Mouse (Mus musculus): ENCODE measurements around the gene Mars. TPM values are rescaled to one million over a fixed set of nuclear protein-coding genes. Genes with fewer than 3 reads are reported as not detected.

The Mars gene
- polyA plus RNA-seq, 1 experiment from 2014 or later = 173 TPM

DNA sequence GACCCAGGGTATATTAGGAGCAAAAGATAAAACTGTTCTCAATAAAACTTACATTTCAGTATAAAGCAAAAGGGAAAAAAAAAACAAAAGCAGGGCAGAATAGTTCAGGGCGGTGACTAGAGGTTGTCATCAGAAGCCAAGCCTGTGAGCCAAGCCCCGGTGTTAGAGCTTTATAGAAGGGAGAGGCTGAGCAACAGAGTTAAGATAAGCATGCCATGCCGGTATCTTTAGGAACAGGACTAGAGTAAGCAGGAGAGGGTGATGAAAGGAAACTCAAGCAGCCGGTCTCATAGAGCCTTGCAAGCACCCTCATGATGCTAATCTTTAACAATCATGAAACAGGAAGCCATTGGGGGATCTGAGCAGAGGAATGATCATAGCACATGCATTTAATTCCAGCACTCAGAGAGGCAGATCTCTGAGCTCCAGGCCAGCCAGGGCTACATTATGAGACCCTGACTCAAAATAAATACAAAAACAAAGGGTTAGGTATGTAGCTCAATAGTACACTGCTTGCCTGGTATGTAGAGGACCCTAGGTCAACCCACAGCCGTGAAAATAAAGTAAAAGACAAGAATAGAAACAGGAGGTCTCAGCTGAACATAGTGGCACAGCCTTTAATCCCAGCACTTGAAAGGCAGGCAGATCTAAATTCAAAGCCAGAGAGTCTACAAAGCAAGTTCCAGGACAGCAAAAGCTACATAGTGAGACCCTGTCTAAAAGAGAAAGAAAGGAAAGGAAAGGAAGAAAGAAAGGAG, 19.5 kb downstream of the Mars start:
- peak overlapping the region; percentile 85 for H3K4me2 ChIP-seq (replicated peaks; ENCODE audit: low read depth, low read length)
- DNase-seq (ENCODE audit: low spot score) (no peak), ATAC-seq (ENCODE audit: low FRiP score) (no peak)
- peak overlapping the region; percentile 76 for H3K9ac ChIP-seq (ENCODE audit: low read depth, low read length)
- H3K9me3 ChIP-seq (ENCODE audit: control insufficient read depth, low read length) = no peaks in the 10 kb centered on the region
- H3K27ac ChIP-seq (ENCODE audit: low read depth, low read length) = 0 out of 2 replicates have a peak overlapping the region, but pooled peaks have one; percentile 99
- H3K36me3 ChIP-seq (ENCODE audit: control insufficient read depth, insufficient read depth, low read length) = peaks cover 6% of the 10 kb centered on the region
- H3K4me3 ChIP-seq (ENCODE audit: low read depth, low read length) = peak overlapping the region; percentile 58
- 61% methylated on average over 5 of the region's 5 CpGs for WGBS
- H3K27me3 ChIP-seq (ENCODE audit: control insufficient read depth, insufficient read depth, low read length) = no peaks in the 10 kb centered on the region
- H3K4me1 ChIP-seq (replicated peaks; ENCODE audit: control insufficient read depth, insufficient read depth, low read length) = peaks cover 10% of the 10 kb centered on the region

DNA sequence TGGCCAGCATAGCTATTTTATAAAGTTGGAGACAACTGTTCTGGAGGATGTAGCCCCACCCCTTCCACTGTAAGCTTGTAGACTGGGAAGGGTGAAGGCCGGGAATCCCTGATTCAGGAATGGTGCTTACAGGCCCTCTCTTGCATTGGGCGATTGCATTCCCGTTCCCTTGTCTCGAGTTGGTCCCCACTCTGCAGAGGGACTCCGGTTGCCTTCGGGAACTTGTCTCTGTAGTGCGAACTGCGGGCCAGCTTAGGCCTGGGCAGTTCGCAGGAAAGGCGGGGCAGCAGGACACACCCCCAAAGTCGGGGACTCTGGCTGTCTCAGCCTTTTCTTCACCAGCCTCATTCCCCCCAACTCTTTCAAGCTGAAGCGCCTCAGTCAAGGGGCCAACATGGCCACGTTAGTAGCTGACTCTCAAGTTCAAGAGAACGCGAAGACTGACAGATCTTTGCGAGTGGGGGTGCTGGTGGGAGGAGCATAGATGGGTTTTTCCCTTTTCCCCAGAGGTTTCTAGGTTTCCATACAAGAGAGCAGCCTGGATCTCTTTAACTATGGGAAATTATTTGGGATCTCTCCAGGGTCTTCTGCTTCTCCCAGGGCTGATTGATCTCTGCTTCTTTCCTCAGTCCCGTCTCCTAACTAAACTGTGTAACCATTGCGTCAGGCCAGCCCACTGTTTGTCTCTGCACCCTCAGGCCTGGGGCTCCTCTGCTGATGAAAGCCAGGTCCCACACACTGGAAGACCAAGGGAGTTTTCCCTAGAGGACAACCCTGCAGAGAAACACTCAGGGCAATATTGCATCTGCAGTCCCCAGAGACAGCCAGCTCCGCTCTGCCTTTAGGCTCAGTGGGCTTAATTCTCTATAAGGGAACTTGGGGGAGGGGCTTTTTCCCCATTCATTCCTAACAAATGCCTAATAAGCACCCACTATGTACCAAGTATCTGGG, 20.4 kb downstream of the Mars start:
- Histone ChIP-seq H3K27me3 (ENCODE audit: control insufficient read depth, insufficient read depth, low read length) (no peaks in the 10 kb centered on the region), H3K36me3 (ENCODE audit: control insufficient read depth, insufficient read depth, low read length) (peaks cover 4% of the 10 kb centered on the region), H3K4me2 (replicated peaks; ENCODE audit: low read depth, low read length) (peak overlapping the region; percentile 85), H3K9ac (ENCODE audit: low read depth, low read length) (peak overlapping the region; percentile 76), H3K4me3 (ENCODE audit: low read depth, low read length) (peak overlapping the region; percentile 58), H3K9me3 (ENCODE audit: control insufficient read depth, low read length) (no peaks in the 10 kb centered on the region), H3K4me1 (replicated peaks; ENCODE audit: control insufficient read depth, insufficient read depth, low read length) (peaks cover 16% of the 10 kb centered on the region), H3K27ac (ENCODE audit: low read depth, low read length) (peak overlapping the region; percentile 99)
- peak; percentile 53 for ATAC-seq (ENCODE audit: low FRiP score)
- peak; percentile 73 for DNase-seq (ENCODE audit: low spot score)
- WGBS = 4% methylated on average over 19 of the region's 19 CpGs

DNA sequence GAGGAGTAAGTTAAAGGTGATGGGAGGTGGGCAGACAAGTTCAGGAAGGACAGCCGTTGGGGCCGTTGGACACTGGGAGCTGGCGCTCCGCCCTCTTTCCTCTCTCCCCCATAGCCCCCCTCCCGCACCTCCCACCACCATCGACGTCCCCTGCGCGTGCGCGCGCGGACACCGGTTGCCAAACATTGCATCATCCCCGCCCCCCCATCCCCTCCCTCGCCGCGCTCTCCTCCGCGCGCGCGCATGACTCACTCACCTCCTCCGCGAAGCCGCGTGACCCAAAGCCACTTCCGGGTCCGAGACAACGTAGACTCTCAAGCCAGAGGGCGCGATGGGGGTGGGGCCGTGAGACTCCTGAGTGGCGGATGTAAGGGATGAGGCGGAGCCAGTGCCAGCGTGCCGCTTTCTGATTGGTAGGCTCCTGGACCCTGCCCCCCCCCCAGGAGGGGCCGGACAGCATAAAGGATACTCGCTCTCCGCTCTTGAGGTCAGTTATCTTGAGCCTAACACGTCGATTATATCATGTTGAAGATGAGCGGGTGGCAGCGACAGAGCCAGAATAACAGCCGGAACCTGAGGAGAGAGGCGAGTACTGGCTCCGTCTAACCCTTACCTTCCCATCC, 21.2 kb downstream of the Mars start:
- DNase-seq (ENCODE audit: low spot score) (peak; percentile 100), ATAC-seq (ENCODE audit: low FRiP score) (peak; percentile 93)
- 1% methylated on average over 46 of the region's 47 CpGs for WGBS

DNA sequence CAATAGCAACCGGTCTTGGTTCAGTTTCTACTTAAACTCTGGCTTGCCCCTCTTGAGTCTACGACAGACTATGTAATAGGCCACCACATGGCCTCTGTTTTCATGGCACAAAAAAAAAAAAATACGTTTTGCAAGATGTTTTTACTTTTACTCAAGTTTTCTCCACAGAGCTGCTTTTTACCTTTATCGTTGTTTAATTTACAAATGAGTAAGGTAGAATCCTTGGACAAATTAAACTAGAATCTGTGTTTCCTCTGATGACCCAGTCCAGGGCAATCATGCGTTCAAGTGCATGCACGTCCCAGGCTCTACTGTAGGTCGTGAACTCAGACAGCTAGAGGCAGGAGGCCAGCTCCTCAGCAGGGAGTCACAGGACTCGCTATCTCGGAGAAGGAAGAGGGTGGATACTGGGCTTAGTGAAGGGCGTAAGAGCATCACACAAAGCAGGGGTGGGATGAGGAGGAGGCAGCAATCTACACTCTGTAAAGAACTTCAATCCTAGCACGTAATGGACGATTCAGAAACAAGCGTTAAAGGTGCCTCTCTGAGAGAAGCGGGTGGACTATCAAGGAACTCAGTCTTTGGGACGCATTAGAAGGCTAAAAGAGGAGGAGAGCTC, 21.9 kb downstream of the Mars start:
- H3K9me3 ChIP-seq (ENCODE audit: control insufficient read depth, low read length) = no peaks in the 10 kb centered on the region
- DNase-seq (ENCODE audit: low spot score) (no peak), ATAC-seq (ENCODE audit: low FRiP score) (peak; percentile 13; the same call in 1 of the 2 replicates)
- H3K4me1 ChIP-seq (replicated peaks; ENCODE audit: control insufficient read depth, insufficient read depth, low read length) = peaks cover 18% of the 10 kb centered on the region
- peak overlapping the region; percentile 58 for H3K4me3 ChIP-seq (ENCODE audit: low read depth, low read length)
- peaks cover 3% of the 10 kb centered on the region; the same call in 1 of the 2 replicates for H3K36me3 ChIP-seq (ENCODE audit: control insufficient read depth, insufficient read depth, low read length)
- H3K27ac ChIP-seq (ENCODE audit: low read depth, low read length) = peak overlapping the region; percentile 99
- peak overlapping the region; percentile 85 for H3K4me2 ChIP-seq (replicated peaks; ENCODE audit: low read depth, low read length)
- peak overlapping the region; percentile 74 for H3K9ac ChIP-seq (ENCODE audit: low read depth, low read length)
- no peaks in the 10 kb centered on the region for H3K27me3 ChIP-seq (ENCODE audit: control insufficient read depth, insufficient read depth, low read length)
- WGBS = under 1% methylated on average over 15 of the region's 15 CpGs

More for the DNA sequence above, 21.2 kb downstream of the Mars start:
- H3K27ac ChIP-seq (ENCODE audit: low read depth, low read length) = peak overlapping the region; percentile 99
- H3K36me3 ChIP-seq (ENCODE audit: control insufficient read depth, insufficient read depth, low read length) = peaks cover 3% of the 10 kb centered on the region; the same call in 1 of the 2 replicates
- H3K4me3 ChIP-seq (ENCODE audit: low read depth, low read length) = peak overlapping the region; percentile 58
- no peaks in the 10 kb centered on the region for H3K27me3 ChIP-seq (ENCODE audit: control insufficient read depth, insufficient read depth, low read length)
- H3K9me3 ChIP-seq (ENCODE audit: control insufficient read depth, low read length) = no peaks in the 10 kb centered on the region
- H3K9ac ChIP-seq (ENCODE audit: low read depth, low read length) = peak overlapping the region; percentile 76
- H3K4me1 ChIP-seq (replicated peaks; ENCODE audit: control insufficient read depth, insufficient read depth, low read length) = peaks cover 18% of the 10 kb centered on the region
- H3K4me2 ChIP-seq (replicated peaks; ENCODE audit: low read depth, low read length) = peak overlapping the region; percentile 85

DNA sequence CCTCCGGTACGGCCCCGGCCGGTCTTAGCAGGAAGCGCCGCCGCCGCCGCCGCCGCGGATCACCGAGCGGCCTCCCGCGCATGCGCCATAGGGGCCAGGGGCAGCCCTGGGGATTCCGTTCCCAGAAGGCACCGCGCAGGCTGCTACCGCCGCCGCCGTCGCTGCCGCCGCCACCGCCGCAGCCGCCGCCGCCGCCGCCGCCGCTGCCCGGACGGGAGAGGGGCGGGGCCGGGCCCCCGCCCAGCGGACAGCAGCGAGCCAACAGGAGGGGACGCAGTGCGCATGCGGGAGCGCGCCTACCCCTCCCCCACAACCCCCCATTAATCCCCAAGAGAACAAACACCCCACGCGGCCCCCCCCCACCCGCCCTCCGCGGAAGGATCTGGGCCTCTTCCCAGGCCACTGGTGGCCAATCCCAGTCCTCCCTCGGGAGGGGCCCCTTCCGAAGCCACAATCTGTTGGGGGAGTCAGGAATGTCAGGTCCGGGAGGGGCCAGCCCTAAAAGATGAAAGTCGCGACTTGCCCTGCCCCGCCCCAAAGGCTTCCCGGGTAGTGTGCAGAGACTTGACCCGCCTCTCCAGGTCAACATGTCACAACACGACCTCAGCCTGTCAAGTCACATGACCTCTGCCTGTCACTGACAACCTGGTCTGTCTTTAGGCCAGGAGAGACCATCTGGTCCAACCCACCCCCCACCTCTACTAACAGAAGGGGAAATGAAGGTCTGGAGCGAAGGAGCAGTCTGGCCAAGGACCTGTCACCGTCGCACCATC, 22.6 kb downstream of the Mars start, which contains the start of gene Mbd6:
Gene Mbd6, minus strand, starts transcription at position 219 of the 773 bp plus-strand sequence.
- under 1% methylated on average over 35 of the region's 65 CpGs for WGBS
- Histone ChIP-seq H3K36me3 (ENCODE audit: control insufficient read depth, insufficient read depth, low read length) (peaks cover 6% of the 10 kb centered on the region; the same call in 1 of the 2 replicates), H3K9ac (ENCODE audit: low read depth, low read length) (peak within 1 kb of the TSS; percentile 74), H3K4me1 (replicated peaks; ENCODE audit: control insufficient read depth, insufficient read depth, low read length) (peaks cover 18% of the 10 kb centered on the region), H3K27ac (ENCODE audit: low read depth, low read length) (peak within 1 kb of the TSS; percentile 99), H3K27me3 (ENCODE audit: control insufficient read depth, insufficient read depth, low read length) (no peaks in the 10 kb centered on the region), H3K4me3 (ENCODE audit: low read depth, low read length) (peak within 1 kb of the TSS; percentile 58), H3K9me3 (ENCODE audit: control insufficient read depth, low read length) (no peaks in the 10 kb centered on the region), H3K4me2 (replicated peaks; ENCODE audit: low read depth, low read length) (peak within 1 kb of the TSS; percentile 85)
- ATAC-seq (ENCODE audit: low FRiP score) = peak; percentile 21
- DNase-seq (ENCODE audit: low spot score) = peak; percentile 94

DNA sequence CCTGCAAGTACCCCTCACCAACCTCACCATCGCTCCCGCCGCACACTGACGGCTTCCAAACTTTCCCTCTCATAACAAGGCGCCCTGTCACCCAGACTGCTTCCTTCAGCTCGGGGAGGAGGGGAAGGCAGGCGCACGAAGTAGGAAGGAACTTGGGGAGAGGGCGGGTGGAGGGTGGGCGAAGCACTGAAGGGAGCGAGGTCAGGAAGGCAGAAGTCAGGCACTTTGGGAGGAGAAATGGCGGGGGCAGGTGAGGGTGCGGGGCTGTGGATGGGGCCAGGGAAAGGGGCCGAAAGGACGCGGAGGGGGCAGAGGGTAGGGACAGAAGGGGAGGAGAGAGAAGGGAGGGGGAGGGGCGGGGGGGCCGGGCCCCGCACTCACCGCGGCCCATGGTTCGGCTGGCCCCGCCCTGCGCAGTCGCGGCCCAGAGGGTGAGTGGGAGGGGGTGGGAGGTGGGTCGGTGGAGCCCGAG, 23.2 kb downstream of the Mars start:
- Histone ChIP-seq H3K9ac (ENCODE audit: low read depth, low read length) (peak overlapping the region; percentile 74), H3K36me3 (ENCODE audit: control insufficient read depth, insufficient read depth, low read length) (peaks cover 8% of the 10 kb centered on the region; the same call in 1 of the 2 replicates), H3K4me3 (ENCODE audit: low read depth, low read length) (peak overlapping the region; percentile 58), H3K4me1 (replicated peaks; ENCODE audit: control insufficient read depth, insufficient read depth, low read length) (peaks cover 18% of the 10 kb centered on the region), H3K27ac (ENCODE audit: low read depth, low read length) (peak overlapping the region; percentile 99), H3K9me3 (ENCODE audit: control insufficient read depth, low read length) (no peaks in the 10 kb centered on the region), H3K4me2 (replicated peaks; ENCODE audit: low read depth, low read length) (peak overlapping the region; percentile 85), H3K27me3 (ENCODE audit: control insufficient read depth, insufficient read depth, low read length) (no peaks in the 10 kb centered on the region)
- DNase-seq (ENCODE audit: low spot score) (no peak), ATAC-seq (ENCODE audit: low FRiP score) (peak; percentile 10)
- 2% methylated on average over 17 of the region's 28 CpGs for WGBS

DNA sequence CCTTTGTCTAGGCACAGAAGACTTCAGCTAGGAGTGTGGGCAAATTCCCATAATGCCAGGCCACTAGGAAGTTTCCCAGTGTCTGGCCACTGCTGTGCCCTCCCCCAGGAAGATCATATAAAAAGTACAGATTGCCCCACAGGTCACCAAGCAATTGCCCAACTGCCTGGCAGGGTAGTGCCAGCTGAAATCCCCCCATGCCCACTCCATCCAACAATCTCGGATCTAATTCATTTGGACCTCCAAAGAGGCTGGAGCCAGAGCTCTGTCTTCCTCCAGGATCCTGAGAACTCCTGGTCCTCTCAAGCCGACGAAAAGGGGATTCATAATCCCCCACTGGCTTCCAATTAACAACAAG, 23.7 kb downstream of the Mars start:
- H3K27me3 ChIP-seq (ENCODE audit: control insufficient read depth, insufficient read depth, low read length) = no peaks in the 10 kb centered on the region
- 0% methylated on average over 3 of the region's 3 CpGs for WGBS
- peak overlapping the region; percentile 99 for H3K27ac ChIP-seq (ENCODE audit: low read depth, low read length)
- H3K36me3 ChIP-seq (ENCODE audit: control insufficient read depth, insufficient read depth, low read length) = peaks cover 8% of the 10 kb centered on the region; the same call in 1 of the 2 replicates
- no peak for ATAC-seq (ENCODE audit: low FRiP score)
- peak overlapping the region; percentile 58 for H3K4me3 ChIP-seq (ENCODE audit: low read depth, low read length)
- H3K9ac ChIP-seq (ENCODE audit: low read depth, low read length) = peak overlapping the region; percentile 74
- H3K4me2 ChIP-seq (replicated peaks; ENCODE audit: low read depth, low read length) = peak overlapping the region; percentile 85
- DNase-seq (ENCODE audit: low spot score) = no peak
- peaks cover 18% of the 10 kb centered on the region for H3K4me1 ChIP-seq (replicated peaks; ENCODE audit: control insufficient read depth, insufficient read depth, low read length)
- no peaks in the 10 kb centered on the region for H3K9me3 ChIP-seq (ENCODE audit: control insufficient read depth, low read length)
